Mouse (Mus musculus) forebrain, embryonic 16.5 days (tissue): ENCODE measurements around the gene AC170998.1. TPM values are rescaled to one million over a fixed set of nuclear protein-coding genes. Genes with fewer than 3 reads are reported as not detected.
A peak's percentile ranks its signal among the peaks of the same experiment; 100 is the strongest.

Experiments used
- ATAC-seq: fragments of 200-750 bp; cut with Nextera tagmentation; 2 replicates; pipeline ENCODE4 v1.8.0; 2017; ENCODE audit warnings: mild to moderate bottlenecking, moderate library complexity
- H3K27ac ChIP-seq: fragments of 300-500 bp; sonication (generic); 2 replicates; pipeline ENCODE4 v1.5.1; 2014; ENCODE audit warnings: low read length, control low read depth
- H3K27me3 ChIP-seq: fragments of 300-500 bp; sonication (generic); replicated peaks from 2 replicates; pipeline ENCODE4 v1.6.1; 2014; ENCODE audit warnings: low read length; ENCODE audit not compliant: control insufficient read depth, insufficient read depth
- H3K36me3 ChIP-seq: fragments of 300-500 bp; sonication (generic); 2 replicates; pipeline ENCODE4 v1.6.1; 2014; ENCODE audit not compliant: control insufficient read depth, insufficient read depth
- H3K4me1 ChIP-seq: fragments of 300-500 bp; sonication (generic); replicated peaks from 2 replicates; pipeline ENCODE4 v1.6.1; 2014; ENCODE audit warnings: low read length; ENCODE audit not compliant: control insufficient read depth, insufficient read depth
- H3K4me2 ChIP-seq: fragments of 300-500 bp; sonication (generic); 2 replicates; pipeline ENCODE4 v1.6.1; 2014; ENCODE audit warnings: mild to moderate bottlenecking, low read length, control low read depth
- H3K4me3 ChIP-seq: fragments of 300-500 bp; sonication (generic); replicated peaks from 2 replicates; pipeline ENCODE4 v1.5.1; 2014; ENCODE audit warnings: mild to moderate bottlenecking, low read length, control low read depth
- H3K9ac ChIP-seq: fragments of 300-500 bp; sonication (generic); replicated peaks from 2 replicates; pipeline ENCODE4 v1.6.1; 2014; ENCODE audit warnings: low read depth, low read length, control low read depth
- H3K9me3 ChIP-seq: fragments of 300-500 bp; sonication (generic); 2 replicates; pipeline ENCODE4 v1.6.1; 2016; ENCODE audit warnings: low read length; ENCODE audit not compliant: control insufficient read depth
- WGBS: fragments of 180-500 bp; shearing (Covaris S2); extraction: QIAGEN DNeasy Blood & Tissue Kit; methylation state at CpG from one replicate; pipeline ENCODE4 v1.1.7; 2014; 5-methylcytosine and 5-hydroxymethylcytosine counted together
- polyA plus RNA-seq: library from polyadenylated mRNA; unstranded; fragments of >200 nt; fragmentation: Nextera tagmentation; extraction: Ambion mirVana; gene quantifications from 2 replicates; pipeline ENCODE4 v1.2.1, GENCODE M21; 2015

Gene AC170998.1
- polyA plus RNA-seq, 1 experiment from 2014 or later = 3.5 TPM

GRCm38 (mm10) chr17:28692341-28692710 is 33.6 kb upstream of the AC170998.1 start:
- Histone ChIP-seq H3K4me3 (peak overlapping the region; percentile 97), H3K27ac (peak overlapping the region; percentile 96), H3K27me3 (no peaks in the 10 kb centered on the region), H3K4me1 (peaks cover 28% of the 10 kb centered on the region), H3K4me2 (peak overlapping the region; percentile 60), H3K9me3 (no peaks in the 10 kb centered on the region), H3K36me3 (no peaks in the 10 kb centered on the region), H3K9ac (peak overlapping the region; percentile 94)
- ATAC-seq = no peak
- WGBS = under 1% methylated on average over 18 of the region's 18 CpGs

GRCm38 (mm10) chr17:28693086-28693485 is 32.8 kb upstream of the AC170998.1 start:
- ATAC-seq = no peak
- H3K4me1 ChIP-seq = peaks cover 34% of the 10 kb centered on the region
- H3K27ac ChIP-seq = no peak overlapping the region
- no peaks in the 10 kb centered on the region for H3K9me3 ChIP-seq
- 31% methylated on average over 3 of the region's 3 CpGs for WGBS
- H3K4me2 ChIP-seq = peak overlapping the region; percentile 60
- H3K9ac ChIP-seq = no peak overlapping the region; the same call in 1 of the 2 replicates
- H3K36me3 ChIP-seq = no peaks in the 10 kb centered on the region
- peak overlapping the region; percentile 97 for H3K4me3 ChIP-seq
- no peaks in the 10 kb centered on the region for H3K27me3 ChIP-seq

- WGBS = 52% methylated on average over 2 of the region's 2 CpGs
- no peaks in the 10 kb centered on the region for H3K9me3 ChIP-seq
- ATAC-seq = no peak
- no peak overlapping the region for H3K27ac ChIP-seq
- H3K27me3 ChIP-seq = no peaks in the 10 kb centered on the region
- no peak overlapping the region for H3K9ac ChIP-seq
- H3K36me3 ChIP-seq = no peaks in the 10 kb centered on the region
- H3K4me3 ChIP-seq = no peak overlapping the region
- no peak overlapping the region for H3K4me2 ChIP-seq
- H3K4me1 ChIP-seq = peaks cover 37% of the 10 kb centered on the region
Measured at GRCm38 (mm10) chr17:28694078-28694477, 31.8 kb upstream of the AC170998.1 start.

- WGBS = 70% methylated on average over 4 of the region's 4 CpGs
- Histone ChIP-seq H3K4me3 (no peak overlapping the region), H3K27ac (no peak overlapping the region), H3K36me3 (no peaks in the 10 kb centered on the region), H3K4me2 (no peak overlapping the region), H3K9me3 (no peaks in the 10 kb centered on the region), H3K9ac (no peak overlapping the region), H3K27me3 (no peaks in the 10 kb centered on the region), H3K4me1 (peaks cover 30% of the 10 kb centered on the region)
- ATAC-seq = no peak
Measured at GRCm38 (mm10) chr17:28694832-28695231, 31.1 kb upstream of the AC170998.1 start.

- Histone ChIP-seq H3K9me3 (no peaks in the 10 kb centered on the region), H3K4me3 (no peak overlapping the region), H3K4me1 (peaks cover 25% of the 10 kb centered on the region), H3K4me2 (no peak overlapping the region), H3K9ac (no peak overlapping the region), H3K36me3 (no peaks in the 10 kb centered on the region), H3K27ac (no peak overlapping the region), H3K27me3 (no peaks in the 10 kb centered on the region)
- ATAC-seq = no peak
- 70% methylated on average over 2 of the region's 2 CpGs for WGBS
Measured at GRCm38 (mm10) chr17:28696641-28697040, 29.2 kb upstream of the AC170998.1 start.

GRCm38 (mm10) chr17:28697290-28698195 is 28.3 kb upstream of the AC170998.1 start:
- WGBS = 60% methylated on average over 13 of the region's 13 CpGs
- H3K27me3 ChIP-seq = no peaks in the 10 kb centered on the region
- no peak overlapping the region for H3K9ac ChIP-seq
- peak; percentile 58; the same call in 1 of the 2 replicates for ATAC-seq
- H3K4me3 ChIP-seq = no peak overlapping the region
- no peaks in the 10 kb centered on the region for H3K36me3 ChIP-seq
- peaks cover 25% of the 10 kb centered on the region for H3K4me1 ChIP-seq
- no peak overlapping the region for H3K27ac ChIP-seq
- H3K9me3 ChIP-seq = no peaks in the 10 kb centered on the region
- H3K4me2 ChIP-seq = no peak overlapping the region

- Histone ChIP-seq H3K27ac (no peak overlapping the region), H3K4me1 (peaks cover 22% of the 10 kb centered on the region), H3K9ac (no peak overlapping the region), H3K4me3 (no peak overlapping the region), H3K27me3 (no peaks in the 10 kb centered on the region), H3K36me3 (no peaks in the 10 kb centered on the region), H3K4me2 (no peak overlapping the region), H3K9me3 (no peaks in the 10 kb centered on the region)
- 15% methylated on average over 4 of the region's 4 CpGs for WGBS
- no peak for ATAC-seq
Measured at GRCm38 (mm10) chr17:28698245-28698644, 27.6 kb upstream of the AC170998.1 start.

- no peak overlapping the region for H3K4me2 ChIP-seq
- no peak overlapping the region for H3K4me3 ChIP-seq
- H3K9me3 ChIP-seq = no peaks in the 10 kb centered on the region
- no peak overlapping the region for H3K9ac ChIP-seq
- no peaks in the 10 kb centered on the region for H3K27me3 ChIP-seq
- H3K27ac ChIP-seq = no peak overlapping the region
- ATAC-seq = no peak
- H3K36me3 ChIP-seq = no peaks in the 10 kb centered on the region
- H3K4me1 ChIP-seq = peaks cover 17% of the 10 kb centered on the region; the same call in 1 of the 2 replicates
- 84% methylated on average over 2 of the region's 2 CpGs for WGBS
Measured at GRCm38 (mm10) chr17:28698672-28699071, 27.2 kb upstream of the AC170998.1 start.

- H3K4me2 ChIP-seq = no peak overlapping the region
- 83% methylated on average over 7 of the region's 7 CpGs for WGBS
- H3K4me3 ChIP-seq = no peak overlapping the region
- H3K4me1 ChIP-seq = peaks cover 15% of the 10 kb centered on the region; the same call in 1 of the 2 replicates
- no peak overlapping the region for H3K27ac ChIP-seq
- ATAC-seq = no peak
- H3K36me3 ChIP-seq = no peaks in the 10 kb centered on the region
- H3K9ac ChIP-seq = no peak overlapping the region
- no peaks in the 10 kb centered on the region for H3K9me3 ChIP-seq
- no peaks in the 10 kb centered on the region for H3K27me3 ChIP-seq
Measured at GRCm38 (mm10) chr17:28699789-28700188, 26.1 kb upstream of the AC170998.1 start.
